Mouse (Mus musculus) liver, adult 2 months (tissue): ENCODE data around the gene Gm13283. TPM values are rescaled to one million over a fixed set of nuclear protein-coding genes. Genes with fewer than 3 reads are reported as not detected.
"Not testable (repeated sequence)": the region's sequence is repeated elsewhere in the genome, so short reads cannot be mapped to it uniquely, and the experiment has no call there.

ENCODE experiments used
- DNase-seq: peaks from one replicate; pipeline ENCODE4 v3.0.0-alpha.2; 2011; ENCODE audit warnings: low read depth, low spot score; ENCODE audit errors: extremely low read depth
- H3K27ac ChIP-seq: fragments of 200-500 bp; replicated peaks from 2 replicates; pipeline ENCODE4 v1.5.1; 2012; ENCODE audit warnings: low read depth, mild to moderate bottlenecking, control low read depth, inconsistent platforms, low read length; ENCODE audit not compliant: insufficient read depth
- H3K27me3 ChIP-seq: fragments of 200-500 bp; 2 replicates; pipeline ENCODE4 v1.6.1; 2012; ENCODE audit warnings: mild to moderate bottlenecking, moderate library complexity, low read length, inconsistent platforms; ENCODE audit not compliant: control insufficient read depth, insufficient read depth
- H3K36me3 ChIP-seq: fragments of 200-500 bp; 2 replicates; pipeline ENCODE4 v1.6.1; 2012; ENCODE audit warnings: low read length, inconsistent platforms; ENCODE audit not compliant: control insufficient read depth, insufficient read depth
- H3K4me1 ChIP-seq: fragments of 200-500 bp; 2 replicates; pipeline ENCODE4 v1.6.1; 2011; ENCODE audit warnings: low read length; ENCODE audit not compliant: control insufficient read depth, insufficient read depth
- H3K4me3 ChIP-seq: fragments of 200-500 bp; 2 replicates; pipeline ENCODE4 v1.5.1; 2011; ENCODE audit warnings: low read depth, mild to moderate bottlenecking, control low read depth, low read length, moderate library complexity; ENCODE audit not compliant: insufficient read depth
- H3K79me2 ChIP-seq: fragments of 200-500 bp; 2 replicates; pipeline ENCODE4 v1.6.1; 2012; ENCODE audit warnings: inconsistent platforms, mild to moderate bottlenecking, low read length, moderate library complexity; ENCODE audit not compliant: control insufficient read depth, insufficient read depth
- H3K9ac ChIP-seq: fragments of 200-500 bp; 2 replicates; pipeline ENCODE4 v1.6.1; 2012; ENCODE audit warnings: low read depth, mild to moderate bottlenecking, control low read depth, inconsistent platforms, low read length
- CTCF ChIP-seq: fragments of 200-500 bp; IDR thresholded peaks from 2 replicates; pipeline ENCODE4 v1.5.1; 2011; ENCODE audit warnings: low read depth, low read length, control low read depth
- POLR2A ChIP-seq: fragments of 200-500 bp; IDR thresholded peaks from 2 replicates; pipeline ENCODE4 v1.6.1; 2011; ENCODE audit warnings: low read length, control low read depth; ENCODE audit not compliant: insufficient read depth; ENCODE audit errors: extremely low read depth
- WGBS: fragments of 180-500 bp; shearing (Covaris S2); methylation state at CpG from one replicate; pipeline ENCODE4 v1.1.7; 2018; 5-methylcytosine and 5-hydroxymethylcytosine counted together
- polyA plus RNA-seq: library from polyadenylated mRNA; depleted of rRNA; stranded (reverse); fragments of >200 nt; gene quantifications from 2 replicates; pipeline ENCODE4 v1.2.3, GENCODE M21; 2012
- total RNA-seq: library from RNA; depleted of rRNA; stranded (reverse); fragments of >200 nt; gene quantifications from 2 replicates; pipeline ENCODE4 v1.2.3, GENCODE M21; 2014

Gm13283 gene
- total and polyA plus RNA-seq, 2 experiments = not detected

GRCm38 (mm10) chr4:88760431-88760830 is 512 bp downstream of the Gm13283 start:
- not testable (repeated sequence) for H3K36me3 ChIP-seq, H3K4me1 ChIP-seq, H3K79me2 ChIP-seq, H3K27me3 ChIP-seq
- DNase-seq = peak; percentile 71
- WGBS = 0% methylated on average over 26 of the region's 28 CpGs
- TF ChIP-seq CTCF (peak; percentile 40), POLR2A (peak; percentile 50; the same call in 1 of the 2 replicates)
- peak overlapping the region; percentile 43; the same call in 1 of the 2 replicates for H3K27ac ChIP-seq
- 0 out of 2 replicates have a peak overlapping the region, but pooled peaks have one; percentile 67 for H3K9ac ChIP-seq
- H3K4me3 ChIP-seq = peak overlapping the region; percentile 9; the same call in 1 of the 2 replicates

- not testable (repeated sequence) for H3K79me2 ChIP-seq, DNase-seq, H3K9ac ChIP-seq, H3K4me3 ChIP-seq, H3K27ac ChIP-seq, H3K36me3 ChIP-seq, H3K27me3 ChIP-seq, H3K4me1 ChIP-seq
- 66% methylated on average over 6 of the region's 8 CpGs for WGBS
Observed at GRCm38 (mm10) chr4:88761776-88762175, 1.9 kb downstream of the Gm13283 start.

- not testable (repeated sequence) for H3K4me3 ChIP-seq, H3K4me1 ChIP-seq, H3K27ac ChIP-seq, DNase-seq, H3K79me2 ChIP-seq, H3K36me3 ChIP-seq, H3K9ac ChIP-seq, H3K27me3 ChIP-seq
- 57% methylated on average over 9 of the region's 9 CpGs for WGBS
Observed at GRCm38 (mm10) chr4:88762341-88762740, 2.4 kb downstream of the Gm13283 start.

GRCm38 (mm10) chr4:88763384-88764018 is 3.6 kb downstream of the Gm13283 start:
- not testable (repeated sequence) for H3K36me3 ChIP-seq, H3K27ac ChIP-seq, H3K4me1 ChIP-seq, H3K27me3 ChIP-seq, H3K79me2 ChIP-seq
- TF ChIP-seq CTCF (peak; percentile 40; the same call in 1 of the 2 replicates), POLR2A (0 out of 2 replicates have a peak, but pooled peaks have one; percentile 13)
- peak overlapping the region; percentile 45 for H3K4me3 ChIP-seq
- 5% methylated on average over 35 of the region's 42 CpGs for WGBS
- DNase-seq = peak; percentile 75
- peak overlapping the region; percentile 55; the same call in 1 of the 2 replicates for H3K9ac ChIP-seq

- not testable (repeated sequence) for H3K4me3 ChIP-seq, H3K27me3 ChIP-seq, H3K79me2 ChIP-seq, H3K27ac ChIP-seq, H3K36me3 ChIP-seq, H3K9ac ChIP-seq, DNase-seq, H3K4me1 ChIP-seq
- WGBS = no CpG with 5 or more reads among the region's 32 CpGs
Observed at GRCm38 (mm10) chr4:88773534-88773933, 13.6 kb downstream of the Gm13283 start, which contains the start of gene Gm13290. Gene Gm13290, plus strand, starts transcription at chr4:88773834.

GRCm38 (mm10) chr4:88776622-88777021 is 16.7 kb downstream of the Gm13283 start, which contains the start of gene Gm13289:
Gene Gm13289, plus strand, starts transcription at chr4:88776922.
- WGBS = no CpG with 5 or more reads among the region's 29 CpGs
- not testable (repeated sequence) for H3K4me1 ChIP-seq, H3K9ac ChIP-seq, H3K79me2 ChIP-seq, H3K27me3 ChIP-seq, H3K27ac ChIP-seq, H3K36me3 ChIP-seq, H3K4me3 ChIP-seq, DNase-seq

GRCm38 (mm10) chr4:88779550-88779949 is 19.6 kb downstream of the Gm13283 start, which contains the start of gene Gm13272:
Gene Gm13272, plus strand, starts transcription at chr4:88779850.
- not testable (repeated sequence) for H3K27ac ChIP-seq, H3K36me3 ChIP-seq, H3K4me1 ChIP-seq, H3K4me3 ChIP-seq, H3K9ac ChIP-seq, DNase-seq, H3K27me3 ChIP-seq, H3K79me2 ChIP-seq
- WGBS = no CpG with 5 or more reads among the region's 29 CpGs

- not testable (repeated sequence) for H3K36me3 ChIP-seq, H3K9ac ChIP-seq, H3K4me3 ChIP-seq, H3K79me2 ChIP-seq, DNase-seq, H3K27ac ChIP-seq, H3K4me1 ChIP-seq, H3K27me3 ChIP-seq
- 51% methylated on average over 16 of the region's 18 CpGs for WGBS
Observed at GRCm38 (mm10) chr4:88780320-88780719, 20.4 kb downstream of the Gm13283 start.

GRCm38 (mm10) chr4:88781831-88782230 is 21.9 kb downstream of the Gm13283 start, which contains the start of gene Ifnz:
Gene Ifnz, plus strand, starts transcription at chr4:88782131.
- 9% methylated on average over 5 of the region's 7 CpGs for whole genome bisulfite sequencing
- 0 out of 2 replicates have a peak within 1 kb of the TSS, but pooled peaks have one; percentile 12 for H3K27ac ChIP-seq
- H3K27me3 ChIP-seq, DNase-seq, H3K36me3 ChIP-seq, H3K4me3 ChIP-seq, H3K4me1 ChIP-seq, H3K9ac ChIP-seq, H3K79me2 ChIP-seq: not testable (repeated sequence)
